Mouse (Mus musculus): ENCODE results near the gene Stpg4.

Stpg4 gene

DNA sequence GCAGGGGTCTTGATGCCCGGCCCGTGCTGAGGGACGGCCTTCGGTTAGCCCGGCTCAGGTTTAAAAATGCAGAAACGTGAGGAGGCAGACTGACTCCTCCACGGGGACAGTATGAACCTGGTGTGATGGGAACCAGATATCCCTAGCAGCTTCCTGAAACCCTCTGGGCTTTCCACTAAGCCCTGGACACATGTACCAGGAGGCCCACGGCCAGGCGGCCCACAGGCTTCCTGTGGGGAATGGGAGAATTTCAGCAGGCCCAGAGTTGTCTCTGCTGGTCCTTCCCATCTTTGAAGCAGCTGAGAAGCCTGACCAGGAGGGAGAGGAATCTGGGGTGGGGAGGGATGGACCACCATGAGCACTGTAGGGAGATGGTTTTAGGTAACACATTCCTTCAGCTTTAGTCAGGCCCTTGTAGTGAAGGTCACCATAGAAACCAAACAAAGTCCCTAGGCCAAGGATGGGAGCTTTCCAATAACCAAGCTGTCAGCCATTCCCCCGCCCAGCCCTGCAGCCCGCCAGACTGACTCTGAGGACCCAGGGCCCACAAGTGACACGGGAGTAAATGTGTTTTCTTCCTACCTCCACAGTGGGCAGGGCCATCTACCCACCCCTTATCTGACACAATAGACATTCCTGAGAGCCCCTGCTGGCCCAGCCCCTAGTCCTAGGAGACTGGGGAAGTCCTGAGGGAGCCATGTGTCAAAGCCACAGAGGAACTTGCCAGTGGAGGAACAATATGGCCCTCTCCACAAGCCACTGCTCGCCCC, 76.9 kb downstream of the Stpg4 start:
- DNase-seq (ENCODE audit: low read depth) = no peak

- no peak for DNase-seq (ENCODE audit: low read depth)
These were observed 78.0 kb downstream of the Stpg4 start for GRCm38 (mm10) chr17:87349575-87349974.

GRCm38 (mm10) chr17:87349069-87349468, 78.5 kb downstream of the Stpg4 start:
- no peak for DNase-seq (ENCODE audit: low read depth)

- no peak for DNase-seq (ENCODE audit: low read depth)
These were observed 79.2 kb downstream of the Stpg4 start for GRCm38 (mm10) chr17:87348353-87348752.

DNA sequence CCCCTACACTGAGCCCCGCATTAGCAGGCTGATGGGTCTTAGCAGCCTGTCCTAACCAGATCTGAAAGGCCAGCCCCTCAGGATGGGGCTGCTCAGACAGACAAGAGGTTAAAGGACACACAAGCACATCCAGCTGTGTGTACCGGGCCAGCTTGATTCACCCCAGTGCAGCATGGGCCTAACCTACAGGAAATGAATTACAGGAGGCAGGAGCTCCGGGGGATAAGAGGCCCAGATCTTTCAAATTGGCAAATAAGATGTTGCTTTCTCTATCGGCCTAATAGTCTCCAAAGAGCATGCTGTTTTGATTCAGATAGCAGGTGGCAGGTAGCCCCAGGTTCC, 82.3 kb downstream of the Stpg4 start:
- DNase-seq (ENCODE audit: low read depth) = peak; percentile 40

GRCm38 (mm10) chr17:87344441-87345251, 82.9 kb downstream of the Stpg4 start:
- DNase-seq (ENCODE audit: low read depth) = peak; percentile 82

- DNase-seq (ENCODE audit: low read depth) = no peak
These were observed 84.4 kb downstream of the Stpg4 start for GRCm38 (mm10) chr17:87343060-87343703.

Measured in induced T-regulatory cell, adult 2 months (primary cell).